Mouse (Mus musculus): Measurements from ENCODE around the gene Mgat4b. TPM values are rescaled to one million over a fixed set of nuclear protein-coding genes. Genes with fewer than 3 reads are reported as not detected.

Gene Mgat4b
- polyA plus RNA-seq, 1 experiment from 2014 or later: 14.4 TPM

DNA sequence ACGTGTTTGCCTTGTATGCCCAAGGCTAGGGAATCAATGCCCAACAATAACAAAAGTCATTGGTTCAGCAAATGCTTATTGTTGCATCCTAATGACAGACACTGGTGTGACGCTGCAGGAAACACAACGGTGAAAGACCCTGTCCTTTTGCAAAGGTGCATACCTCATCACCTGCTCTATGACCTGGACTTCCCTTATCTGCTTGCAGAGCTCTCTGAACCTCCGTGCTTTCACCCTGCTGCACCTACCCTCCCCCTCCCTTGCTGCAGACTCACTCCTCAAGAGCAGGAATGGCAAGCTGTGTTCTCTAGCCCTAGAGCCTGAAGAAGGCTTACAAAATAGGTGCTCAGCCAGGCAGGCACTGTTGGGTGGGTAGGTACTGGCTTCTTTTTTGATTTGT, 15.9 kb upstream of the Mgat4b start:
- WGBS (ENCODE audit: insufficient replicate concordance): 66% methylated on average over 4 of the region's 4 CpGs
- Histone ChIP-seq H3K4me1 (ENCODE audit: control insufficient read depth, insufficient read depth, low read length) (no peaks in the 10 kb centered on the region), H3K4me3 (ENCODE audit: low read depth, low read length) (no peak overlapping the region), H3K27ac (ENCODE audit: low read depth, low read length) (no peak overlapping the region), H3K27me3 (ENCODE audit: control insufficient read depth, insufficient read depth, low read length) (no peaks in the 10 kb centered on the region), H3K9me3 (replicated peaks; ENCODE audit: control insufficient read depth, low read length) (no peaks in the 10 kb centered on the region), H3K9ac (ENCODE audit: low read depth, low read length) (no peak overlapping the region), H3K36me3 (ENCODE audit: control insufficient read depth, insufficient read depth, low read length) (peaks cover 13% of the 10 kb centered on the region), H3K4me2 (no peak overlapping the region)
- ATAC-seq (replicated peaks; ENCODE audit: insufficient number of reproducible peaks, low FRiP score, low TSS enrichment): no peak

DNA sequence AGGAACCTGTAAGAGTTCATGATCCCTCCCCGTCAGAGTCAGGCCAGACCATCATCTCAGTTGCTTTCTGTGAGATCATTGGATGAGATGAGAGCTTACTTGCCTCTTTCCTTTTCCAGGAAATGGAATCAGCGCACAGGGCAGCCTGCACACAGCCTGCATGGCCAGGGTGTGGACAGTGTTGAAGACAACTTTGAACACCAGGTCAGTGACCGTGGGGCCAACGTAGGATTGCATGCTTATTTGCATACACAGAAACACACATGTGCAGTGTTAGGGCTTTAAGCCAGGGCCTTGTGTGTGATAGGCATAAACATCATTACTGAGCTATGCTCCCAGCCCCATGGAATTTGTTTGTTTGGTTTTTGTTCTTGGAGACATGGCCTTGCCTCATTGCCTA, 13.2 kb upstream of the Mgat4b start:
- Histone ChIP-seq H3K27me3 (ENCODE audit: control insufficient read depth, insufficient read depth, low read length) (no peaks in the 10 kb centered on the region), H3K4me1 (ENCODE audit: control insufficient read depth, insufficient read depth, low read length) (no peaks in the 10 kb centered on the region), H3K9ac (ENCODE audit: low read depth, low read length) (no peak overlapping the region), H3K4me2 (no peak overlapping the region), H3K27ac (ENCODE audit: low read depth, low read length) (no peak overlapping the region), H3K4me3 (ENCODE audit: low read depth, low read length) (no peak overlapping the region), H3K36me3 (ENCODE audit: control insufficient read depth, insufficient read depth, low read length) (peaks cover 37% of the 10 kb centered on the region), H3K9me3 (replicated peaks; ENCODE audit: control insufficient read depth, low read length) (no peaks in the 10 kb centered on the region)
- 87% methylated on average over 4 of the region's 4 CpGs for WGBS (ENCODE audit: insufficient replicate concordance)
- ATAC-seq (replicated peaks; ENCODE audit: insufficient number of reproducible peaks, low FRiP score, low TSS enrichment): no peak

DNA sequence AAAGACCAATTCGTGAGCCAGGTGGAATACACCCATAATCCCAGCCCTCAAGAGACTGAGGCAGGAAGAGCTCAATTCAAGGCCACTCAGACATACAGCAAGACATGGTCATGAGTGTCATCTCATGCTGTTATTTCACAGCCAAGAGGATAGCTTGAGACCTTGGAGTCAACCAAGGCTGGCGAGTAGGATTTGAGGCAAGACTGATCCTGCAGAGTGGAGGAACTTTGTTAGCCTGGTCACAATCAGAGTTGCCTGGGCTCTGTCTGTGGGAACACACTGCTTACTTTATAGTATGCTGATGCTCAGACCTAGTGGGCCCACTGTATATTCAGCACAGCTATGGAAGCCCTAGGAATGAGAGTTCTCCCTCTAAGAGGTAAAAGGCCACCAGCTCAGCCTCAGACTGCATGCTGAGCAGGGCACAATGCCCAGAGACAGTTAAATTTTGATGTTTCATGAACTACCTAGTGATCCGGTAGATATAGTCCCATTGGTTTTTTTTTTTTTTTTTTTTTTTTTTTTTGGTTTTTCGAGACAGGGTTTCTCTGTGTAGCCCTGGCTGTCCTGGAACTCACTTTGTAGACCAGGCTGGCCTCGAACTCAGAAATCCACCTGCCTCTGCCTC, 12.4 kb upstream of the Mgat4b start:
- Histone ChIP-seq H3K27ac (ENCODE audit: low read depth, low read length) (no peak overlapping the region), H3K4me2 (no peak overlapping the region), H3K4me3 (ENCODE audit: low read depth, low read length) (no peak overlapping the region), H3K27me3 (ENCODE audit: control insufficient read depth, insufficient read depth, low read length) (no peaks in the 10 kb centered on the region), H3K4me1 (ENCODE audit: control insufficient read depth, insufficient read depth, low read length) (no peaks in the 10 kb centered on the region), H3K9me3 (replicated peaks; ENCODE audit: control insufficient read depth, low read length) (no peaks in the 10 kb centered on the region), H3K36me3 (ENCODE audit: control insufficient read depth, insufficient read depth, low read length) (peaks cover 42% of the 10 kb centered on the region), H3K9ac (ENCODE audit: low read depth, low read length) (no peak overlapping the region)
- ATAC-seq (replicated peaks; ENCODE audit: insufficient number of reproducible peaks, low FRiP score, low TSS enrichment): no peak
- 86% methylated on average over 3 of the region's 5 CpGs for WGBS (ENCODE audit: insufficient replicate concordance)

DNA sequence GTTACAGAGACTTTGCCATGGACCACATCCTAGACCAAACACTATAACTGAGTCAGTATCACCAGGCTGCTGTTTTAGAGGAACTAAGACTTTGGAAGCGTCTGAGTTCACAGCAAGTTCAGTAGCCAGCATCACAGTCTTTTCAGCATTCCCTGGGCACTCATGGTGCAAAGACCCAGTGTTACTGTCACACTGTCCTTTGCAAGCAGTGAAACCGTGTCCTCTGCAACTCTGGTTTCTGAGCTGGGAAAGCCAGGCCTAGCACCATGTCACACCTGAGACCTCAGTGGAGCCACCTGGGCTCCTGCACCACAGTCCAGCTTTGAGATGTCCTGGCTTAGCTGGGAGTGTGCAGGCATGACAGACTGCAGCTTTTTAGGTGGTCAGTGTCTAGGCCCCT, 11.8 kb upstream of the Mgat4b start:
- no peak for ATAC-seq (replicated peaks; ENCODE audit: insufficient number of reproducible peaks, low FRiP score, low TSS enrichment)
- no peak overlapping the region for H3K4me2 ChIP-seq
- H3K4me1 ChIP-seq (ENCODE audit: control insufficient read depth, insufficient read depth, low read length): no peaks in the 10 kb centered on the region
- H3K27me3 ChIP-seq (ENCODE audit: control insufficient read depth, insufficient read depth, low read length): no peaks in the 10 kb centered on the region
- H3K27ac ChIP-seq (ENCODE audit: low read depth, low read length): no peak overlapping the region
- no peaks in the 10 kb centered on the region for H3K9me3 ChIP-seq (replicated peaks; ENCODE audit: control insufficient read depth, low read length)
- no peak overlapping the region for H3K9ac ChIP-seq (ENCODE audit: low read depth, low read length)
- H3K4me3 ChIP-seq (ENCODE audit: low read depth, low read length): no peak overlapping the region
- H3K36me3 ChIP-seq (ENCODE audit: control insufficient read depth, insufficient read depth, low read length): peaks cover 42% of the 10 kb centered on the region
- 79% methylated on average over 2 of the region's 2 CpGs for WGBS (ENCODE audit: insufficient replicate concordance)

DNA sequence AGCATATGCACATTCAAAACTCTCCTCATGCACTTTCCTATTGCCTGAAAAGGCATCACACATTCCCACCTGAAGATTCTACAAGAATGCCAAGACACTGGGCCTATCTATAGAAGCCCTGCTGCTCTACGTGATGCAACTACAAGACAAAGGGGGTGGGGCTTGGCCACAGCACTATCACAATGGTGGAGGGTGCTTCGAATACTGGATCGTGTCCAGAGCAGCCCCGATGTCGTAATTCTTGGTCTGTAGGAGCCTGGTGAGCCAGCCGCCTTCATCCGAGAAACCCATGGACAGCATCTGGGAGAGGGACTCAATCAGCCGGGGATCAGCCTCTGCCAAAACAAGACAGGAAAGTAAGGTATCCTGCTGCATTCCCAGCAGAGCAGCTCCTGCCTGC, 10.1 kb upstream of the Mgat4b start:
- Histone ChIP-seq H3K36me3 (ENCODE audit: control insufficient read depth, insufficient read depth, low read length) (peaks cover 56% of the 10 kb centered on the region), H3K27ac (ENCODE audit: low read depth, low read length) (no peak overlapping the region), H3K4me2 (no peak overlapping the region), H3K4me3 (ENCODE audit: low read depth, low read length) (no peak overlapping the region), H3K27me3 (ENCODE audit: control insufficient read depth, insufficient read depth, low read length) (no peaks in the 10 kb centered on the region), H3K9me3 (replicated peaks; ENCODE audit: control insufficient read depth, low read length) (no peaks in the 10 kb centered on the region), H3K9ac (ENCODE audit: low read depth, low read length) (no peak overlapping the region), H3K4me1 (ENCODE audit: control insufficient read depth, insufficient read depth, low read length) (no peaks in the 10 kb centered on the region)
- WGBS (ENCODE audit: insufficient replicate concordance): 82% methylated on average over 8 of the region's 8 CpGs
- no peak for ATAC-seq (replicated peaks; ENCODE audit: insufficient number of reproducible peaks, low FRiP score, low TSS enrichment)

DNA sequence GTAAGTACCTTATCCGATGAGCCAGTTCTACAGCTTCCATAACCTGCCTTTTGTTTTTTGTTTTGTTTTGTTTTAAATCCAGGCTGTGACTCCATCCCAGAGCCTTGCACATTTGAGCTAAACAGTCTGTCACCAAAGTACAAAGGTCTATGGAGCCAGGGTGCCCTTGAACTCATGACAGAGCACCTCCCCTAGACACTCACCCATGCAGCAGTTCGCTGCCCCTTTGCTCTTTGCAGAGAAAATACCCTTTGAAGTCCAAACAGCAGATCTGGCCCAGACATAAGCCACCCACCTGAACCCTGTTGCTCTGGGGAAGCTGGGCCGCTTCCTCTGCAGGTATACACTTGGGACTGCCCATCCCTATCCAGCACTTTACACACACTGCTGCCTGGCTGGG, 9.1 kb upstream of the Mgat4b start:
- no peak overlapping the region for H3K4me2 ChIP-seq
- no peak for ATAC-seq (replicated peaks; ENCODE audit: insufficient number of reproducible peaks, low FRiP score, low TSS enrichment)
- no peak overlapping the region for H3K27ac ChIP-seq (ENCODE audit: low read depth, low read length)
- H3K9me3 ChIP-seq (replicated peaks; ENCODE audit: control insufficient read depth, low read length): no peaks in the 10 kb centered on the region
- no peaks in the 10 kb centered on the region for H3K27me3 ChIP-seq (ENCODE audit: control insufficient read depth, insufficient read depth, low read length)
- WGBS (ENCODE audit: insufficient replicate concordance): 94% methylated on average over 3 of the region's 3 CpGs
- no peaks in the 10 kb centered on the region for H3K4me1 ChIP-seq (ENCODE audit: control insufficient read depth, insufficient read depth, low read length)
- H3K36me3 ChIP-seq (ENCODE audit: control insufficient read depth, insufficient read depth, low read length): peaks cover 65% of the 10 kb centered on the region
- no peak overlapping the region for H3K9ac ChIP-seq (ENCODE audit: low read depth, low read length)
- no peak overlapping the region for H3K4me3 ChIP-seq (ENCODE audit: low read depth, low read length)

DNA sequence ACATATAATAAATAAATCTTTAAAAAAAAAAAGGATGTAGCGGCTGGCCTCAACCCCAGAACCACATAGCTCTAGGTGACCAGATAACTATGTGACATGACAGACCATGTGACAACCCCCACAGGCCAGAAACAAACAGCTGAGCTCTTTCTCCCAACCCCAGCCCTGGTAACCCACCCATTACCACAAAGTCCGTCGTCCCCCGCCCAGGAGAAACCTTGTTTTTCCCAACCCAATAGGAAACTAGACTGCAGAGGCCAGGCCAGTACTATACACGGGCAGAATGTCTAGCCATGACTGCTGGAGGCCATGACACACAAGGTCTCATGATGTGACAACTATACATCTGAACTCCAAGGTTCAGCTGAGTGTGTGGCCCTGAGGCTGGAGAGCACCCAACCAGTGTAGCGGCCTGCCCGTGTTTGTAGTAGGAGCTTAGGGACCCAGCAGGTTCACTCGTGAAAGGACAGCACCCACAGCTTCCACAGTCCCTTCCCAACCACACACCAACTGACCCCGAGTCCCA, 7.3 kb upstream of the Mgat4b start:
- no peak overlapping the region for H3K27ac ChIP-seq (ENCODE audit: low read depth, low read length)
- 92% methylated on average over 9 of the region's 9 CpGs for WGBS (ENCODE audit: insufficient replicate concordance)
- no peak for ATAC-seq (replicated peaks; ENCODE audit: insufficient number of reproducible peaks, low FRiP score, low TSS enrichment)
- H3K4me2 ChIP-seq: no peak overlapping the region
- H3K4me3 ChIP-seq (ENCODE audit: low read depth, low read length): no peak overlapping the region
- no peak overlapping the region for H3K9ac ChIP-seq (ENCODE audit: low read depth, low read length)
- H3K4me1 ChIP-seq (ENCODE audit: control insufficient read depth, insufficient read depth, low read length): no peaks in the 10 kb centered on the region
- H3K9me3 ChIP-seq (replicated peaks; ENCODE audit: control insufficient read depth, low read length): no peaks in the 10 kb centered on the region
- H3K27me3 ChIP-seq (ENCODE audit: control insufficient read depth, insufficient read depth, low read length): no peaks in the 10 kb centered on the region
- H3K36me3 ChIP-seq (ENCODE audit: control insufficient read depth, insufficient read depth, low read length): peaks cover 69% of the 10 kb centered on the region

DNA sequence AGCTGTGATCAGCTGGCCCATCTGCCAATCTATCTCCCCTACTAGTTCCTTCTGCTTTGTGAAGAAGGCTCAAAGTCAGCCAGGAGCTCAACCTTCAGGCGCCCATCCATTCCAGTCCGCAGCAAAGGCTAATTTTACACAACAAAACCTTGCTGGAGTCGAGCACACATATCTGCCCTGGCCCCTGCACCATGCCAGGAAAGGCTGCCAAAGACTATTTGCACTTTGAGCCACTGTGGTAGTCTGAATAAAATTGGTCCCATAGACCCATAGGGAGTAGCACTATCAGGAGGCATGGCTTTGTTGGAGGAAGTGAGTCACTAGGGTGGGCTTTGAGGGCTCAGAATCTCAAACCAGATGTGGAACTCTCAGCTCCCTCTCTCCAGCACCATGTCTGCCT, 5.3 kb upstream of the Mgat4b start:
- peaks cover 5% of the 10 kb centered on the region for H3K4me1 ChIP-seq (ENCODE audit: control insufficient read depth, insufficient read depth, low read length)
- no peak overlapping the region for H3K4me2 ChIP-seq
- no peak for ATAC-seq (replicated peaks; ENCODE audit: insufficient number of reproducible peaks, low FRiP score, low TSS enrichment)
- no peak overlapping the region for H3K9ac ChIP-seq (ENCODE audit: low read depth, low read length)
- H3K4me3 ChIP-seq (ENCODE audit: low read depth, low read length): no peak overlapping the region
- WGBS (ENCODE audit: insufficient replicate concordance): 88% methylated on average over 3 of the region's 3 CpGs
- peaks cover 53% of the 10 kb centered on the region for H3K36me3 ChIP-seq (ENCODE audit: control insufficient read depth, insufficient read depth, low read length)
- H3K27me3 ChIP-seq (ENCODE audit: control insufficient read depth, insufficient read depth, low read length): no peaks in the 10 kb centered on the region
- H3K27ac ChIP-seq (ENCODE audit: low read depth, low read length): no peak overlapping the region
- H3K9me3 ChIP-seq (replicated peaks; ENCODE audit: control insufficient read depth, low read length): no peaks in the 10 kb centered on the region

DNA sequence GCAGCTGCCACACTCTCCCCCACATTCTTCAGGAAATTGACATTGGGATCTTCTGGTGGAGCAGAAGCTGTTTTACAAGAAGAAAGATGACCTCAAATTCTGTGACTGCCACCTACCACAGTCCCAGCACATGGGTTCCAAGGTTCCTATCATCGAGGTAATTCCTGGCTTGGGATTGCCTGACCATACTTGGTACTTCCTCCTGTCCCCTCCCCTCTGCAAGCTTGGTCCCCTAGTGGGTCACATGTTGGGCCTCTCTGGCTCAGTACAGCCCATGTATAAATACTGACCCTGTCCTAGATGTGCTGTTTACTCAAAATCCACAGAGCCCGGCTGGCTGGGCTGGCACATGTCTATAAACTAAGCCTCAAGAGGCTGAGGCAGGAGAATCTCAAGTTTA, 4.7 kb upstream of the Mgat4b start:
- Histone ChIP-seq H3K27me3 (ENCODE audit: control insufficient read depth, insufficient read depth, low read length) (no peaks in the 10 kb centered on the region), H3K9ac (ENCODE audit: low read depth, low read length) (no peak overlapping the region), H3K4me3 (ENCODE audit: low read depth, low read length) (no peak overlapping the region), H3K27ac (ENCODE audit: low read depth, low read length) (no peak overlapping the region), H3K4me2 (no peak overlapping the region), H3K36me3 (ENCODE audit: control insufficient read depth, insufficient read depth, low read length) (peaks cover 48% of the 10 kb centered on the region), H3K4me1 (ENCODE audit: control insufficient read depth, insufficient read depth, low read length) (peaks cover 7% of the 10 kb centered on the region), H3K9me3 (replicated peaks; ENCODE audit: control insufficient read depth, low read length) (no peaks in the 10 kb centered on the region)
- 83% methylated on average over 2 of the region's 2 CpGs for WGBS (ENCODE audit: insufficient replicate concordance)
- no peak for ATAC-seq (replicated peaks; ENCODE audit: insufficient number of reproducible peaks, low FRiP score, low TSS enrichment)
